Mouse (Mus musculus): Measurements from ENCODE around the gene Cbr1.

GRCm38 (mm10) chr16:93596807-93597206 is 8.8 kb upstream of the Cbr1 start:
- TF ChIP-seq CTCF (conservative IDR thresholded peaks at IDR 0.05; ENCODE audit: low read length) = no peak
- TF ChIP-seq NANOG (IDR thresholded peaks at IDR 0.05; ENCODE audit: borderline replicate concordance, low read length) = no peak
- TF ChIP-seq POU5F1 (IDR thresholded peaks at IDR 0.05; ENCODE audit: borderline replicate concordance, low read length) = no peak
